Mouse (Mus musculus) lung, adult 2 months (tissue): ENCODE data around the gene Fbxw11.

Experiments
- CTCF ChIP-seq: fragments of 200-500 bp; IDR thresholded peaks from 2 replicates; pipeline ENCODE4 v1.5.1; 2011; ENCODE audit warnings: mild to moderate bottlenecking, low read length, control low read depth; ENCODE audit not compliant: insufficient read depth
- POLR2A ChIP-seq: fragments of 200-500 bp; IDR thresholded peaks from 2 replicates; pipeline ENCODE4 v1.6.1; 2011; ENCODE audit warnings: low read depth, mild to moderate bottlenecking, control low read depth, low read length, borderline replicate concordance; ENCODE audit errors: extremely low read depth

DNA sequence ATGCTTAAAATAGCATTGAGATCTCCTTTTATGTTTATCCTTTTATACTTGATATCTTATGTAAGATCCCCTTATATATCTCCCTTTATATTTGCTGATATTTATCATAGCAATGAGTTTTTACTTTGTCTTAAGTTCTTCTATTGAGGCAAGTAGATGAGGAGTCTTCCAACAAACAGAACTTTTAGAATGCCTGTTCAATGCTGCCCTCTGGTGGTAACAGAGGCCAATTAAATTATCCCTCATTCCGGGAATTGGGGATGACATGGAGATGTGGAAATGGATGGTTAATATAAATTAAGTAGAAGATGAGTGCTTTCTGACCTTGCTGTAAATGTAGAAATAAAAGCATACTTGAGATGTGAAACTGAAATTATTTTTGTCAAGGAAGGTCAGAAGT lies 67.0 kb downstream of the Fbxw11 start:
- TF ChIP-seq POLR2A (no peak), CTCF (0 out of 2 replicates have a peak, but pooled peaks have one; percentile 5)
